Mouse (Mus musculus): ENCODE measurements at regions not wholly inside any gene's neighbourhood (a gene's known extent, or its start where the extent isn't known, plus 50 kb on each side); places are given as distances from the start of the nearest gene placed in this dataset.

DNA sequence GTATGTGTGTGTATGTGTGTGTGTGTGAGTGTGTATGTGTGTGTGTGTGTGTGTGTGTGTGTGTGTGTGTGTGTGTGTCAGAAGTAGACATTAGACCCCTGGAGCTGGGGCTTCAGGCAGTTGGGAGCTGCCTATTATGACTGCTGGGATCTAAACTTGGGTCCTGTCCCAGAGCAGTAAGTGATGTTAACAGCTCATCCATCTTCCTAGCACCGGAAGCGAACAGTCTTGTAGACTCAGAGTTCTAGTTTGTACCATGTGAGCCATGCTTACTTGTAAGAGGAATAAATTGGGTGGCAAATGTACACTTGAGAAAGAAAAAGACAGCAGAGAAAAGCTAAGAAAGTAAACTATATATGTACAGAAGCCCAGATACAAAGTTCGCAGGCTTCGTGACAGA lies 422.2 kb downstream of the Actr3 start:
- Histone ChIP-seq H3K9ac (no peak overlapping the region), H3K4me3 (ENCODE audit: low read depth, low read length) (no peak overlapping the region), H3K36me3 (ENCODE audit: insufficient read depth) (no peaks in the 10 kb centered on the region), H3K9me3 (ENCODE audit: low read depth, low read length) (no peaks in the 10 kb centered on the region), H3K27me3 (ENCODE audit: insufficient read depth, low read length) (no peaks in the 10 kb centered on the region), H3K4me1 (ENCODE audit: insufficient read depth) (no peaks in the 10 kb centered on the region), H3K27ac (ENCODE audit: low read depth) (peak overlapping the region; percentile 9; the same call in 1 of the 2 replicates), H3K4me2 (no peak overlapping the region)
- TF ChIP-seq CTCF (IDR thresholded peaks at IDR 0.05; ENCODE audit: low read depth): no peak
- WGBS: 40% methylated on average over 4 of the region's 4 CpGs
- ATAC-seq (ENCODE audit: insufficient read depth) (peak; percentile 99), DNase-seq (peak; percentile 94)

DNA sequence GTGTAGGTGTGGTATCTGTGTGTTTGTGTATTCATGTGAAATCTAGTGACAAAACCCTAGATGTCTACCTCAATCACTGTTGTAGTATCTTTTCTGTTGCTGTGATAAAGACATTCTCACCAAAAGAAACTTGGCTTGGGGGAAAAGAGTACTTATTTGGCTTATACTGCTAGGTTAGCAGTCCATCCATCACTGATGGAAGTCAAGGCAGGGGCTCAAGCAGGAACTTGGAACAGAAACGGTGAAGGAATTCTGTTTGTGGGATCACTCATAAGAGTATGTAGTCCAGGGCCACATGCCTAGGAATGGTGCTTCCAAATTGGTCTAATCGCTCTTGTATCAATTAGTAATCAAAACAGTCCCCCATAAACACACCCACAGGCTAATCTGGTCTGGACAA lies 423.6 kb downstream of the Actr3 start:
- no peak for TF ChIP-seq CTCF (IDR thresholded peaks at IDR 0.05; ENCODE audit: low read depth)
- DNase-seq: peak; percentile 74
- 41% methylated on average over 2 of the region's 2 CpGs for WGBS

DNA sequence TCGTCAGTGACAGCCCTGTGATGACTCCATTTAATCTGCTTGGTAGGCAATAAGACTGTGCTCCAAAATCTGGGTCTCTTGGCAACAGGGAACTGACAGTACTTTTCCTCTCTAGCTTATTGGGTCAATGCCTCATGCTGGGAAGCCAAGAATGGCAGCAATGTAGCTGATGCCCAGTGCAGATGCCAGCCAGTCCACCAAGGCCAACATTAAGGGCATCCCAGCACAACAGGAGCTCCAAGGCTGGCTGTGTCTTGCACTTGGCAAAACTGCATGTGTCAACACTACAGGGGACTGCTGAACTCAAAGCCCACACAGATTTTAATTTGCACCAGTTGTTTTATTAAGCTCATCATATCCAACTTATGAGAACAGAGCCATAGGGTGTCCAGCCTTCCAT lies 437.9 kb downstream of the Actr3 start:
- no peak for ATAC-seq (ENCODE audit: insufficient read depth)
- 48% methylated on average over 1 of the region's 1 CpGs for whole genome bisulfite sequencing
- H3K27me3 ChIP-seq (ENCODE audit: insufficient read depth, low read length): no peaks in the 10 kb centered on the region
- no peaks in the 10 kb centered on the region for H3K9me3 ChIP-seq (ENCODE audit: low read depth, low read length)
- H3K4me1 ChIP-seq (ENCODE audit: insufficient read depth): no peaks in the 10 kb centered on the region
- H3K36me3 ChIP-seq (ENCODE audit: insufficient read depth): no peaks in the 10 kb centered on the region
- no peak overlapping the region for H3K9ac ChIP-seq
- DNase-seq: no peak
- no peak overlapping the region for H3K4me2 ChIP-seq
- H3K27ac ChIP-seq (ENCODE audit: low read depth): no peak overlapping the region
- no peak overlapping the region for H3K4me3 ChIP-seq (ENCODE audit: low read depth, low read length)
- no peak for TF ChIP-seq CTCF (IDR thresholded peaks at IDR 0.05; ENCODE audit: low read depth)

More for the DNA sequence above, 423.6 kb downstream of the Actr3 start:
- no peak overlapping the region for H3K4me2 ChIP-seq
- H3K27me3 ChIP-seq (ENCODE audit: insufficient read depth, low read length): no peaks in the 10 kb centered on the region
- H3K4me3 ChIP-seq (ENCODE audit: low read depth, low read length): no peak overlapping the region
- H3K27ac ChIP-seq (ENCODE audit: low read depth): no peak overlapping the region
- no peaks in the 10 kb centered on the region for H3K9me3 ChIP-seq (ENCODE audit: low read depth, low read length)
- no peaks in the 10 kb centered on the region for H3K4me1 ChIP-seq (ENCODE audit: insufficient read depth)
- no peak for ATAC-seq (ENCODE audit: insufficient read depth)
- H3K36me3 ChIP-seq (ENCODE audit: insufficient read depth): no peaks in the 10 kb centered on the region
- no peak overlapping the region for H3K9ac ChIP-seq

DNA sequence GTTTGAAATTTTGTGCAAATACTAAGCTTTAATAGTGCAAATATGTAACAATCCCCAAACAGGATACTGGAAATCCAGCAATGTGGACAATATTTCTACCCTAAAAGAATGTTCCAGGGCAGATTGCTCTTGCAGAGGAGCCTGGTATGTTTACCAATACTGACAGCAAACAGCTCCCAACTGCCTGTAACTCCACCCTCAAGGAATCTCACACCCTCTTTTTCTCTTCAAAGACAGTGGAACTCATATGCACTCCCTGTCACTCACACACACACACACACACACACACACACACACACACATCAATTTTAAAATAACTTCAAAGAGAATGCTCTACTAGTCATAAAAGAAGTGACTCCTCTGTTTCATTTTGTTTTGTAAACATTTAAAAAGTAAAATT lies 484.7 kb downstream of the Actr3 start:
- H3K27me3 ChIP-seq (ENCODE audit: insufficient read depth, low read length): no peaks in the 10 kb centered on the region
- H3K9me3 ChIP-seq (ENCODE audit: low read depth, low read length): no peaks in the 10 kb centered on the region
- 0 out of 2 replicates have a peak, but pooled peaks have one; percentile 62 for ATAC-seq (ENCODE audit: insufficient read depth)
- H3K36me3 ChIP-seq (ENCODE audit: insufficient read depth): no peaks in the 10 kb centered on the region
- H3K27ac ChIP-seq (ENCODE audit: low read depth): no peak overlapping the region
- DNase-seq: peak; percentile 37
- H3K4me2 ChIP-seq: no peak overlapping the region
- no peak overlapping the region for H3K9ac ChIP-seq
- no peak overlapping the region for H3K4me3 ChIP-seq (ENCODE audit: low read depth, low read length)
- no peak for TF ChIP-seq CTCF (IDR thresholded peaks at IDR 0.05; ENCODE audit: low read depth)
- no peaks in the 10 kb centered on the region for H3K4me1 ChIP-seq (ENCODE audit: insufficient read depth)

DNA sequence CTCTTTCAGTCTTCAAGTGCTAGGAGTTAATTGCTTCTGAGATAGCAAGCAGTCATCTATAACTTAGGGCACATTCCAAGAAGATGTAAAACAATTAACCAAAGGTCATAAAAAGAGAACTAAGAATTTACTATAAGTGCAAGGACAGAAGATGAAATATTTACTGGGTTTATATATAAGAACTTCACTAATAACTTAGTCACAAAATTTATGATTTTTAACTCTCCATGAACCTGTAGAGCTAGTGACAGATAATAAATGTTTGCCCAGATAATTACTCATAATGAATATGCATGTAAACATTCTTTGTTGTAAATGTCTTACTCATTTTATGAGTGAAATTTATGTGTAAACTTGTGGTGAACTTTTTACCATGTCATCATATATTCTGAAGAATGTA lies 531.2 kb downstream of the Actr3 start:
- Histone ChIP-seq H3K27ac (ENCODE audit: low read depth) (no peak overlapping the region), H3K9me3 (ENCODE audit: low read depth, low read length) (no peaks in the 10 kb centered on the region), H3K36me3 (ENCODE audit: insufficient read depth) (no peaks in the 10 kb centered on the region), H3K27me3 (ENCODE audit: insufficient read depth, low read length) (no peaks in the 10 kb centered on the region), H3K9ac (no peak overlapping the region), H3K4me2 (no peak overlapping the region), H3K4me3 (ENCODE audit: low read depth, low read length) (no peak overlapping the region), H3K4me1 (ENCODE audit: insufficient read depth) (no peaks in the 10 kb centered on the region)
- DNase-seq (no peak), ATAC-seq (ENCODE audit: insufficient read depth) (no peak)
- no peak for TF ChIP-seq CTCF (IDR thresholded peaks at IDR 0.05; ENCODE audit: low read depth)

DNA sequence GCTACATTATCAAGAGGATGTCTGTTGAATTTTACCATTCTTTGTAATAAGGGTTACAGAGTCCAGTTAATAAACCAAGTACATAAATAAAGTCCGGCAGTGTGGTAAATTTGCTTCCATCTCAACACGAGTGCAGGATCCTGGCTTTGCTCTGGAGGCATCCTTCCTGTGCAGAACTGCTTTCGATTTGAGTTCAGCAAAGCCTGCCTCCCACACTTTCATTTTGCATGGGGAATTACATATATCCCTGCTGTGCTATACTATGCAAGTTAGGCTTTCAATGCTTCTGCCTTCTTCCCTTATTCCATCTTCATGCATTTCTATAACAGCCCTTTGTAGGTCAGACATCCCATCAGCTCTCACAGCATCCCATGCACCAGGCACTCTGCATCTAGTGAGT lies 564.4 kb downstream of the Actr3 start:
- H3K4me1 ChIP-seq (ENCODE audit: insufficient read depth): no peaks in the 10 kb centered on the region
- no peak overlapping the region for H3K9ac ChIP-seq
- H3K4me2 ChIP-seq: no peak overlapping the region
- no peak for TF ChIP-seq CTCF (IDR thresholded peaks at IDR 0.05; ENCODE audit: low read depth)
- ATAC-seq (ENCODE audit: insufficient read depth) (no peak), DNase-seq (no peak)
- no peaks in the 10 kb centered on the region for H3K9me3 ChIP-seq (ENCODE audit: low read depth, low read length)
- H3K4me3 ChIP-seq (ENCODE audit: low read depth, low read length): no peak overlapping the region
- H3K36me3 ChIP-seq (ENCODE audit: insufficient read depth): no peaks in the 10 kb centered on the region
- H3K27me3 ChIP-seq (ENCODE audit: insufficient read depth, low read length): no peaks in the 10 kb centered on the region
- no peak overlapping the region for H3K27ac ChIP-seq (ENCODE audit: low read depth)
- 81% methylated on average over 3 of the region's 3 CpGs for WGBS

DNA sequence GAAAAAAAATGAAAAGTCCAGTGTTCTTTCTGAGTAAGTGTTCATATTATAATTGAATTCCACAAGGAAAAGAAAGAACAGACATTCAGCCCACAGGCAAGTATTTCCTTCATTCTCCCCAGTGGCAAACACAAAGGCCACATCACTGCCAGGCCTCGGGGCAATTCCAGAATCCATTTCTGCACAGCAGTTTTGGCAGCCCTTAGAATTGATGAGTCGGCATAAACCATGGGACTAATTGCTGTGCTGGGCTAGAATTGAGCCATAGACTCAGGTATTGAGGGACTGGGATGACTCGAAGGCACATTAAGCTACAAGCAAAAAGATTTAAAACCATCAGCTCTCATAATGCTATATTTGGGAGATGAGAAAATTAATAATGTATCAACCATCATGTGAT lies 569.3 kb downstream of the Actr3 start:
- Histone ChIP-seq H3K4me3 (ENCODE audit: low read depth, low read length) (no peak overlapping the region), H3K9ac (no peak overlapping the region), H3K4me1 (ENCODE audit: insufficient read depth) (no peaks in the 10 kb centered on the region), H3K27me3 (ENCODE audit: insufficient read depth, low read length) (no peaks in the 10 kb centered on the region), H3K9me3 (ENCODE audit: low read depth, low read length) (no peaks in the 10 kb centered on the region), H3K27ac (ENCODE audit: low read depth) (no peak overlapping the region), H3K36me3 (ENCODE audit: insufficient read depth) (no peaks in the 10 kb centered on the region), H3K4me2 (no peak overlapping the region)
- 81% methylated on average over 3 of the region's 3 CpGs for WGBS
- DNase-seq (no peak), ATAC-seq (ENCODE audit: insufficient read depth) (no peak)
- TF ChIP-seq CTCF (IDR thresholded peaks at IDR 0.05; ENCODE audit: low read depth): no peak

DNA sequence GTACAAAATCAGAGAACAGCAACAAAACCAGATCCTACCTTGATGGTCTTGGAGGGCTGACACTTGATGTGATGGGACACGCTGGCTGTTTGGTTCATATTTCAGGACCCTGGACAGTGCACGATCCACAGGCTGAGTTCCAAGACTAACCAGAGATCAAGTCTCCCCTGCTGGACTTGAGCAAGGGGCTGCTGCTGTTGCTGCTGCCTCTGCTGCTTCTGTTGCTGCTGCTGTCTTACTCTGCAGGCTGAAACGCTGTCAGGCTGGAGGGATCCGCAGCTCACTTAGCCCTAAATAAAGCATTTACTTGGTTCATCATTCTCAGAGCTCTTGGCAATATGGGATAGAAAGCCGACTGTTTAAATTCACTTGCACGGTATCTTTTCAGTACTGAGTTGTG lies 589.8 kb downstream of the Actr3 start:
- Histone ChIP-seq H3K36me3 (ENCODE audit: insufficient read depth) (no peaks in the 10 kb centered on the region), H3K9me3 (ENCODE audit: low read depth, low read length) (no peaks in the 10 kb centered on the region), H3K4me3 (ENCODE audit: low read depth, low read length) (no peak overlapping the region), H3K4me2 (no peak overlapping the region), H3K27me3 (ENCODE audit: insufficient read depth, low read length) (no peaks in the 10 kb centered on the region), H3K4me1 (ENCODE audit: insufficient read depth) (no peaks in the 10 kb centered on the region), H3K9ac (no peak overlapping the region), H3K27ac (ENCODE audit: low read depth) (no peak overlapping the region)
- TF ChIP-seq CTCF (IDR thresholded peaks at IDR 0.05; ENCODE audit: low read depth): no peak
- DNase-seq (peak; percentile 81), ATAC-seq (ENCODE audit: insufficient read depth) (no peak)
- WGBS: 48% methylated on average over 6 of the region's 6 CpGs
